7 mouse cellular contexts compared by ENCODE assay signal in genomic region chr16:62940388-62941003, GRCm38 (mm10).
DNase-seq lines count a peak whose midpoint lies in the region; ATAC-seq and TF ChIP-seq lines count a peak whose summit lies in the region.

No protein-coding gene starts in this region.

- peak; percentile 81 for ATAC-seq in midbrain, embryonic 11.5 days (ENCODE audit: low FRiP score)

- no peak overlapping the region for H3K27ac ChIP-seq in cortical plate, adult 2 months (ENCODE audit: insufficient read depth, low read length)
- 0 out of 2 replicates have a peak overlapping the region, but pooled peaks have one; percentile 54 for H3K27ac ChIP-seq in limb, embryonic 10.5 days
- no peak overlapping the region for H3K27ac ChIP-seq in midbrain, embryonic 11.5 days (ENCODE audit: low read depth, low read length)

- peak; percentile 66 to 74 for DNase-seq in adrenal gland, adult 18-20 months (ENCODE audit: low spot score in 2 of 2)
- DNase-seq in gastrocnemius, postnatal 14 days, result peak; percentile 63
- DNase-seq in kidney, adult 11 months, result peak; percentile 7
- DNase-seq in limb, embryonic 10.5 days (ENCODE audit: low spot score), result peak; percentile 87
- peak; percentile 97 for DNase-seq in midbrain, embryonic 11.5 days (ENCODE audit: low spot score, missing footprints)
- peak; percentile 50 for DNase-seq in skeletal muscle tissue, adult 2 months (ENCODE audit: low read depth, low spot score)

- no peaks in the 10 kb centered on the region for H3K4me1 ChIP-seq in cortical plate, adult 2 months (ENCODE audit: control insufficient read depth, insufficient read depth, low read length)
- H3K4me1 ChIP-seq in limb, embryonic 10.5 days, result peaks cover 21% of the 10 kb centered on the region
- no peaks in the 10 kb centered on the region for H3K4me1 ChIP-seq in midbrain, embryonic 11.5 days (ENCODE audit: control insufficient read depth, insufficient read depth, low read length)

- H3K4me3 ChIP-seq in cortical plate, adult 2 months (ENCODE audit: insufficient read depth, low read length), result no peak overlapping the region
- H3K4me3 ChIP-seq in limb, embryonic 10.5 days, result no peak overlapping the region
- H3K4me3 ChIP-seq in midbrain, embryonic 11.5 days (ENCODE audit: low read depth, low read length), result no peak overlapping the region

- H3K27me3 ChIP-seq in limb, embryonic 10.5 days (ENCODE audit: low read depth, poor library complexity, severe bottlenecking), result no peaks in the 10 kb centered on the region
- H3K27me3 ChIP-seq in midbrain, embryonic 11.5 days (ENCODE audit: control insufficient read depth, insufficient read depth, low read length), result no peaks in the 10 kb centered on the region

- TF ChIP-seq POLR2A in cortical plate, adult 2 months (IDR thresholded peaks at IDR 0.05; ENCODE audit: extremely low read depth, insufficient read depth, low read length), result no peak

- H3K36me3 ChIP-seq in limb, embryonic 10.5 days, result no peaks in the 10 kb centered on the region
- H3K36me3 ChIP-seq in midbrain, embryonic 11.5 days (ENCODE audit: control insufficient read depth, insufficient read depth, low read length), result no peaks in the 10 kb centered on the region

- H3K9me3 ChIP-seq in limb, embryonic 10.5 days (replicated peaks), result no peaks in the 10 kb centered on the region
- H3K9me3 ChIP-seq in midbrain, embryonic 11.5 days (ENCODE audit: control insufficient read depth, low read length), result no peaks in the 10 kb centered on the region

- 26% methylated on average over 16 of the region's 16 CpGs for WGBS in limb, embryonic 10.5 days
- 24% methylated on average over 16 of the region's 16 CpGs for WGBS in midbrain, embryonic 11.5 days

- H3K4me2 ChIP-seq in midbrain, embryonic 11.5 days, result 0 out of 2 replicates have a peak overlapping the region, but pooled peaks have one; percentile 15

- no peak overlapping the region for H3K9ac ChIP-seq in midbrain, embryonic 11.5 days (ENCODE audit: low read length)

- intact Hi-C loops in gastrocnemius, postnatal 14 days (cut with DNase I; ENCODE audit: low total_unique reads), result loop anchor here (10.0 kb wide), 1 partner anchor 1804 kb away; no protein-coding TSS in a partner anchor

- peak; percentile 90 for TF ChIP-seq CTCF in cortical plate, adult 2 months (IDR thresholded peaks at IDR 0.05; ENCODE audit: extremely low read depth, insufficient read depth, low read length)

Comparison
In these comparisons a context has a peak if more than half of its experiments do, and no peak if none do; other contexts are left out.
1. DNase-seq: peak in every context shown above with its lines; median percentile 97 in midbrain, embryonic 11.5 days; 87 in limb, embryonic 10.5 days; 70 in adrenal gland, adult 18-20 months; 63 in gastrocnemius, postnatal 14 days; 50 in skeletal muscle tissue, adult 2 months; 7 in kidney, adult 11 months.